Mouse (Mus musculus) ES-E14 (cell line): ENCODE data around the gene Gp1bb.

Experiments
- CHD2 ChIP-seq: IDR thresholded peaks from 2 replicates; pipeline ENCODE4 v1.6.1; 2014; ENCODE audit warnings: mild to moderate bottlenecking, low read depth, low read length, inconsistent platforms
- HCFC1 ChIP-seq: IDR thresholded peaks from 2 replicates; pipeline ENCODE4 v1.6.1; 2012; ENCODE audit warnings: low read length, inconsistent platforms, borderline replicate concordance; ENCODE audit not compliant: insufficient read depth
- MAFK ChIP-seq: IDR thresholded peaks from 2 replicates; pipeline ENCODE4 v1.6.1; 2014; ENCODE audit warnings: mild to moderate bottlenecking, low read depth, low read length, inconsistent platforms; ENCODE audit not compliant: insufficient read depth
- ZNF384 ChIP-seq: IDR thresholded peaks from 2 replicates; pipeline ENCODE4 v1.6.1; 2012; ENCODE audit warnings: low read depth, low read length, inconsistent platforms

DNA sequence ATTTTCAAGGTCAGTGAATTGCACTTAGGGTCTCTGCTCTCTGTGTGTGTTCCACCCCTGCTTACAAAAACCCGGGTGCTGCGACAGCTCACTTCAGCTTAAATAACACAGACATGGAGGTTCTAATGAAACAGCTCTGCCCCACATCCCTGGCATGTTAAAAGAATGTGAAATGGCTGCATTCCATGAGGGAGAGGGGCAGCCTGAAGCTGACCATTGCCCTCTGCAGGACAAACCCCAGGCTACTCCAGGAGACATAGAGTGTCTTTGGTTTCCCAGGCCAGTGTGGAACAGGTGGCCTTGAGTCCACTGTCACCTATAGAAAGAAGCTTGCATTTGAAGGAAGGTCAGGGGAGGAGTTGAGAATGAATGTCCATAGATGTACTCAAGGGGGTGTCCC, 41.8 kb downstream of the Gp1bb start:
- TF ChIP-seq CHD2 (no peak), HCFC1 (no peak), MAFK (no peak), ZNF384 (no peak)
